Mouse (Mus musculus) frontal cortex, adult 2 months (tissue): Measurements from ENCODE around the gene Wnk4. TPM values are rescaled to one million over a fixed set of nuclear protein-coding genes. Genes with fewer than 3 reads are reported as not detected.
A peak's percentile ranks its signal among the peaks of the same experiment; 100 is the strongest.
"Not testable (repeated sequence)": the region's sequence is repeated elsewhere in the genome, so short reads cannot be mapped to it uniquely, and the experiment has no call there.

Experiments used
- DNase-seq, 2 experiments: peaks; one replicate each; pipeline ENCODE4 v3.0.0; 2022; ENCODE audit warnings: low spot score in 1 of 2; ENCODE audit errors: extremely low spot score in 1 of 2
- polyA plus RNA-seq: library from polyadenylated mRNA; depleted of rRNA; stranded (reverse); fragments of >200 nt; gene quantifications from 2 replicates; pipeline ENCODE4 v1.2.3, GENCODE M21; 2012; rRNA removed

Gene Wnk4
- polyA plus RNA-seq, 1 experiment, result 10.8 TPM

- DNase-seq, result no peak
Observed at GRCm38 (mm10) chr11:101314567-101314966, 54.2 kb downstream of the Wnk4 start.

- no peak for DNase-seq
Observed at GRCm38 (mm10) chr11:101315082-101315650, 54.8 kb downstream of the Wnk4 start.

GRCm38 (mm10) chr11:101315665-101316500, 55.5 kb downstream of the Wnk4 start, which contains the start of gene Psme3:
TSS of gene Psme3 (plus strand) at chr11:101316213.
- peak; percentile 85 to 93 for DNase-seq

DNA sequence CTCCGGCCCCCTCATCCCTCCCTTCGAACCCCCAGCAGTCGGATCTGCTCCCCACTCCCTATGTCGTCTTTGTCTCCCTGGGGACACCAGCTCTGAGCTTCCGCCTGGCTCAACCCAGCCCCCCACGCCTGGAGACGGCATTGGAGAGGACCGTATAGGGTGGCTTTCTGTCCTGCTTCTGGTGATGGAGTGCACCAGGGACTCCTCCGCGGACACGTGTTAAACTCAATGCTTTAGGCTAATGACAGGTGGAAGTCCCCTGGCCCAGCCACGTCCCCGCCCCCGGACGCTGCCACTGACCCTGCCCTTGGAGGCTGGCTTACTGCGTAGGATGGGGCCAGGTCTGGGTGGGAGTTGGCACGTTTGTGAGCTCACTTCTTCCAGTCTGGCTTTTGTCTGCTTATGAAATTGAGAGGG, 56.1 kb downstream of the Wnk4 start:
- no peak for DNase-seq

DNA sequence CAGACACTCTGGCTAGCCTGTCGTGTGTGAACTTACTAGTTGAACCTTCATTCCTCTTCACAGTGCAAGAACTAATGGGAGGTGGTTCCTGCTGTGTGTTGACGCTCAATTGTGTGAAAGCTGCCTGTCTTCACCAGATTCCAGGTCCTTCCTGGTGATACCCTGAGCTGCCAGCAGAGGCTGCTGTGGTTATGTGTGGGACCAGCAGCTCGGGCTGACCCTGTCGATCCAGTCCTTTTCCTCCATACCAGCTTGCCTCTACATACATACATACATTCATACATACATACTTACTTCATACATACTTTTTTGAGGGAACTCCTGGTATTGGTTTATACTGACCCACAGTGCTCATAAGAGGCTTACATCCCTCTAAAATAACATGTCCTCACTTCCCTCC, 63.2 kb downstream of the Wnk4 start:
- DNase-seq, result peak; percentile 33 to 79

DNA sequence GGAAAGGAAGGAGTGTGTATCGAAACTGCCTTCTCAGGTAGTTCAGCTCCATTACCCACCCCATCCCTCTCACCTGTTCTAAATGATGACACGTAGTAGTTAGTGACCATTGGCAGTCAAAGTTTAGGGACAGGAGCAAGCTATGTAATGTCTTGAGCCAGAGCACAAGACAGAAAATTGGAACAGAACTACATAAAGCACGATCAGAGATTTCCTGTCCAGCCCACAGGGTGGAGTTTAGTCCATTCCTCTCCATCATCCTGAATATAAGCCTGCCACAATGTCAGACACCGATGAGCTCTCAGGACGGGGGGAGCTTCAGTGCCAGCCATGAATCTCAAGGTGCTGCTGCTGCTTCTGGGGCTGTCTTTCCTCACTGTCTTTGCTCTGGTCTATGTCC, 64.4 kb downstream of the Wnk4 start, which contains the start of gene Aoc2:
Gene Aoc2 (plus strand): TSS at position 301 of the 400 bp plus-strand sequence.
- DNase-seq, result no peak

GRCm38 (mm10) chr11:101325201-101325600, 64.8 kb downstream of the Wnk4 start:
- DNase-seq, result not testable (repeated sequence)

DNA sequence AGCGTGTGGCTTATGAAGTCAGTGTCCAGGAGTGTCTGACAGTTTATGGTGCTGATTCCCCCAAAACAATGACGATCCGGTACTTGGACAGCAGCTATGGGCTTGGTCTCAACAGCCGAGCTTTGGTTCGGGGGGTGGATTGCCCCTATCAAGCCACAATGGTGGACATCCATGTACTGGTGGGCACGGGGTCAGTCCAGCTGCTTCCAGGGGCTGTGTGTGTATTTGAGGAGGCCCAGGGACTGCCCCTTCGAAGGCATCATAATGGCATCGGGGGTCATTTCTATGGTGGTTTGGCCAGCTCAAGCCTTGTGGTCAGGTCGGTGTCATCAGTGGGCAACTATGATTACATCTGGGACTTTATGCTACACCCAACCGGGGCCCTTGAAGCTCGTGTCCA, 65.8 kb downstream of the Wnk4 start:
- no peak for DNase-seq

Other genes starting within 250 kb of the Wnk4 start
- 11.8 and 13.0 TPM in 2 replicates for gene Naglu, start 190.6 kb upstream of the Wnk4 start, polyA plus RNA-seq
- gene Hsd17b1, start 182.2 kb upstream of the Wnk4 start, polyA plus RNA-seq, result 0.46 and 0.55 TPM in 2 replicates
- 30.8 and 34.1 TPM in 2 replicates for gene Coasy, start 178.0 kb upstream of the Wnk4 start, polyA plus RNA-seq
- gene Mlx, start 173.3 kb upstream of the Wnk4 start, polyA plus RNA-seq, result 52.0 and 56.0 TPM in 2 replicates
- 5.6 and 7.8 TPM in 2 replicates for gene Psmc3ip, start 165.1 kb upstream of the Wnk4 start, polyA plus RNA-seq
- 66.2 and 66.5 TPM in 2 replicates for gene Retreg3, start 140.7 kb upstream of the Wnk4 start, polyA plus RNA-seq
- 21.5 and 24.7 TPM in 2 replicates for gene Tubg1, start 140.6 kb upstream of the Wnk4 start, polyA plus RNA-seq
- 56.4 and 58.0 TPM in 2 replicates for gene Tubg2, start 104.7 kb upstream of the Wnk4 start, polyA plus RNA-seq
- 65.8 TPM in 2 replicates for gene Cntnap1, start 90.0 kb upstream of the Wnk4 start, polyA plus RNA-seq
- gene Plekhh3, start 89.2 kb upstream of the Wnk4 start, polyA plus RNA-seq, result 15.8 and 17.9 TPM in 2 replicates
- 0.36 and 0.42 TPM in 2 replicates for gene Ccr10, start 85.1 kb upstream of the Wnk4 start, polyA plus RNA-seq
- gene Ezh1, start 34.1 kb upstream of the Wnk4 start, polyA plus RNA-seq, result 44.8 and 50.3 TPM in 2 replicates
- gene Ramp2, start 14.5 kb upstream of the Wnk4 start, polyA plus RNA-seq, result 65.6 and 82.1 TPM in 2 replicates
- gene Vps25, start 6.9 kb upstream of the Wnk4 start, polyA plus RNA-seq, result 63.8 TPM in 2 replicates
- gene Cntd1, start 18.4 kb downstream of the Wnk4 start, polyA plus RNA-seq, result 0.71 and 0.84 TPM in 2 replicates
- 147 and 151 TPM in 2 replicates for gene Coa3, start 18.5 kb downstream of the Wnk4 start, polyA plus RNA-seq
- gene Becn1, start 41.7 kb downstream of the Wnk4 start, polyA plus RNA-seq, result 177 and 195 TPM in 2 replicates
- gene Psme3, start 55.6 kb downstream of the Wnk4 start, polyA plus RNA-seq, result 101 and 108 TPM in 2 replicates
- gene Aoc2, start 64.5 kb downstream of the Wnk4 start, polyA plus RNA-seq, result 4.5 and 5.1 TPM in 2 replicates
- gene Aoc3, start 70.0 kb downstream of the Wnk4 start, polyA plus RNA-seq, result 0.71 and 0.88 TPM in 2 replicates
- gene G6pc, start 107.0 kb downstream of the Wnk4 start, polyA plus RNA-seq, result not detected in 2 replicates
- gene Aarsd1, start 157.0 kb downstream of the Wnk4 start, polyA plus RNA-seq, result 49.2 and 53.5 TPM in 2 replicates
- gene Gm27029, start 164.2 kb downstream of the Wnk4 start, polyA plus RNA-seq, result 3.6 and 4.1 TPM in 2 replicates
- gene Rundc1, start 164.5 kb downstream of the Wnk4 start, polyA plus RNA-seq, result 33.4 and 33.7 TPM in 2 replicates
- 4.1 and 6.6 TPM in 2 replicates for gene Ptges3l, start 164.8 kb downstream of the Wnk4 start, polyA plus RNA-seq
- gene Rpl27, start 181.7 kb downstream of the Wnk4 start, polyA plus RNA-seq, result 480 and 588 TPM in 2 replicates
- gene Ifi35, start 187.8 kb downstream of the Wnk4 start, polyA plus RNA-seq, result 9.0 and 9.1 TPM in 2 replicates
- 155 and 173 TPM in 2 replicates for gene Rnd2, start 204.4 kb downstream of the Wnk4 start, polyA plus RNA-seq
- gene Vat1, start 205.7 kb downstream of the Wnk4 start, polyA plus RNA-seq, result 41.3 and 41.4 TPM in 2 replicates